Mouse (Mus musculus): Measurements from ENCODE around the gene Ptpn9.
A peak's percentile ranks its signal among the peaks of the same experiment; 100 is the strongest.

The Ptpn9 gene

GRCm38 (mm10) chr9:57013756-57014155 lies 19.0 kb downstream of the Ptpn9 start:
- DNase-seq (ENCODE audit: low read depth, low spot score): no peak

- DNase-seq (ENCODE audit: low read depth, low spot score): no peak
These were observed 20.0 kb downstream of the Ptpn9 start for GRCm38 (mm10) chr9:57014766-57015165.

GRCm38 (mm10) chr9:57017631-57018030 lies 22.9 kb downstream of the Ptpn9 start:
- DNase-seq (ENCODE audit: low read depth, low spot score): no peak

- no peak for DNase-seq (ENCODE audit: low read depth, low spot score)
These were observed 37.0 kb downstream of the Ptpn9 start for GRCm38 (mm10) chr9:57031756-57032155.

GRCm38 (mm10) chr9:57056237-57056636 lies 61.5 kb downstream of the Ptpn9 start:
- peak; percentile 50 for DNase-seq (ENCODE audit: low read depth, low spot score)

DNA sequence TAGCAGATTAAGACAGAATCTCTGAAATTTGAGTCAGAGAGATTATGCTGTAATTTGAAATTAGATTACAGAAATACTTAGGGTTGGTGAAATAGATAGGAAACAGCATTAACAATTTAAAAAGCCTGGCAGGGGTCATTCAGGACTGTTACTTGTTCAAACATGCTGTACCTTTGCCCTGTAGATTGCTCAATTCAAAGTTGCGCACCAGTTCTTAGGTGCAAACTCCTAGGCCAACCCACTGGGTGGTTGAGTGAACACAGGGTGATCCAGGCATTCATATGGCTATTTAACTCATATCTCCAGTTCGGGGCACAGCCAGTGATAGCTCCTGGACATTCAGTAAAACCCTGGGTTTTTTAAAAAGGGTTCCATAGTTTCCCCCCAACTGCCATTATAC lies 69.4 kb downstream of the Ptpn9 start:
- no peak for DNase-seq (ENCODE audit: low read depth, low spot score)

DNA sequence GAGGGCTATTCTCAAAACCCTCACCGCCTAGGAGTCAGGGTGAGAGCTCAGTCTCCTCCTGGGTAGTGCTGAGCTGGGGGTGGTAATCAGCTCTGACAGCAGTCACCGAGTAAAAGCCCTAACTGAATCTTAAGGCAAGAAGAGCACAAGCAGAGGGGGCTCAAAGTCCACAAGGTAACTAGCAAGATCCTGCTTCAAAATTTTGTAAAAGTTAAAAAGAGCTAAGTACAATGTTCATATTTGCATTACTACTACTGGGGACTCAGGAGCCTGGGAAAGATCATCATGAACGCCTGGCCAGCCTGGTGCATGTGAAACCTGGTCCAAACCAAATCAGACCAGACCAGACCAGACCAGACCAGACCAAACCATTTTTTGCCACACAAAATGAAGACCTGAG lies 73.5 kb downstream of the Ptpn9 start:
- DNase-seq (ENCODE audit: low read depth, low spot score): no peak

DNA sequence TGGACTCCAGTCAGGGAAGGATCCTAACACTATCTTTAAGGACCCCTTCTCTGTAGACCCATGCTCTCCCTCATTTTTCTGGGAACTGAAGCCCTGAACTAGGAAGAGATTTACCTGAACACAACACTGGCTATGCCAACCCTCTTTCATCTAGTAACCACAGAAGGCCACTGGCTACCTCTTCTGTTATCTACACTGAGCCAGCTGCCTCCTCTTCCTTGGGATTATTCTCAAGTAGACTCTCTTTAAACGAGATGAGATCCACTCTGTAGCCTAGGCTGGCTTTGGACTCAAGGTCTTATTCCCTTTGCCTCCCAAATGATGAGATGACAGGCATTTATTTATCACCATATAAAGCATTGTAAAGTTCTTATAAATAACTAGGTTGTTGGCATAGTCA lies 75.5 kb downstream of the Ptpn9 start:
- DNase-seq (ENCODE audit: low read depth, low spot score): no peak

GRCm38 (mm10) chr9:57070800-57071545 lies 76.2 kb downstream of the Ptpn9 start:
- no peak for DNase-seq (ENCODE audit: low read depth, low spot score)

DNA sequence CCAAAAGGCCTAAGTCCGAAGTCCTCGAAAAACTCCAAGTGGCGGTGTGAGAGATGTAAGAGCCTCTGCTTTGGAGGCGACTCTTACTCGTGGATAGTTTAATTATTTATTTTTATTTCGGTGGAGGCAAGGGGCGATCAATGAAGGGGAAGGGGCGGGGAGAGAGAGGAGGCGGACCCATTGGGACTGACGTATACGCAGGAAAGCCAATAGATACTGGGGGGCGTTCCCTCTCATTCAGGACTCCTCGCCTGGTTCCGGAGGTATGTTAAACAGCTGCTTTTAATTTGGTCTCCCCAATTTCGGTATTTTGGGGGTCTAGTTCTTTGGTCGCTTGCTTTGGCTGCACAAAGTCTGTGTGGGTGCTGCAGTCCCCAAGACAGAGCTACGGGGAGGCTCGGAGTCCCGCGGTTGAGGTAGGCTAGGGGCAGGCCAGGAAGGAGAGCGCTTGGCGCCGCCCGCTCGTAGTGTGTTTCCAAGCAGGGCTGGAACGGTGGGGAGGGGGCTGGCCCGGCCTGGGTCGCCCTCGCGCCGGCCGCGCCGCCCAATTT lies 77.2 kb downstream of the Ptpn9 start, which contains the start of gene Sin3a:
TSS of gene Sin3a (plus strand) at position 240 of the 551 bp plus-strand sequence.
- DNase-seq (ENCODE audit: low read depth, low spot score): peak; percentile 93

DNA sequence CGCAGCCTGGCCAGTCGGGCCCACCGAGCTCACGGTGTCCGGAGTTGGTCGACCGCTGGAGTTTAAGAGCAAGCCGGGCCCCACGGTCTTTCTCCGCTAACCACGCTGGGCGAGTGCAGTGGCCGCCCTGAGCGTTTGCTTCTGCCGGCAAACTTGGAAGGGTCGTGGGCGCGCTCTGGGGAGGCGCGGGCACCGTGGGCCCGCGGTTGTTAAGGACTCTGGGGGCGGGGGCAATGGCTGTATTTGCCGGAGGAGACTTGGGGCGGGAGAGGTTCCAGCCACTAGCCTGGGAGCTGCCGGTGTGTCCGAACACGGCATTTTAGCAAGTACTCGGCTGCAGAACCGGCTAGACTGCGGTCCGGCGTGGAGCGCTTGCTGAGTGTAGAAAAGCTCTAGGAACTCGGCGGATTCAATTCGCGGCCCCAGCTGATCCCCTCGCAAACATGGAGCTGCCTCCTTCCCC lies 77.8 kb downstream of the Ptpn9 start:
- DNase-seq (ENCODE audit: low read depth, low spot score): no peak

- DNase-seq (ENCODE audit: low read depth, low spot score): peak; percentile 100
These were observed 78.5 kb downstream of the Ptpn9 start for GRCm38 (mm10) chr9:57072989-57073789.

GRCm38 (mm10) chr9:57073790-57074094 lies 79.0 kb downstream of the Ptpn9 start:
- no peak for DNase-seq (ENCODE audit: low read depth, low spot score)

DNA sequence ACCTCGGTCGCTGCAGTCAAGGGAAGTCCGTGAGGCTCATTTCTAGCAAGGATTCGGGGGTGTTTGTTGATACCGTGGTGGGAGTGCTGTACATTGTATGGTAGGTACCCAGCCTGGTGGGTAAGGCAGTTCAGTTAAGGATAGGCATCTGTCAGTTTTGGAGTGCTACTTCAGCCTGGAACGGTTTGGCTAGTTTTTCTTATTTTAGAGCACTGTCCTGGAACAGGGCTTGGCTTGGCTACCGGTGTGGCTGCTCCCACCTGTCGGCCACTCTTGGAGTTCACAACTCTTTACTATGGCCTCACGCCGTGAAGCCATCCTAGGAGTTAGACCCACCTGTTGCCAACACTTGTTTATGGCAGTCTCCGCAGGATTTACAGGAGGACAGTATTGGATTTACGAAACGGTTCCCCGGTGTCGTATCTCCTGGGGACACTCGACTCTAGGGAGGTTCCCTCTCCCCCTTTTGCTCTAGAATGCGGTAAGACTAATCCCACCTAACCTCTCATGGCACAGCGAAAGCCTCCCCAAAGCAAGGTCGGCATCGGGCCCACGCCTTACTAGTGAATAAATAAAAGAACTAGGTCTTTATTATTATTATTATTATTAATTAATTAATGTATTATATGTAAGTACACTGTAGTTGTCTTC lies 79.6 kb downstream of the Ptpn9 start:
- peak; percentile 67 for DNase-seq (ENCODE audit: low read depth, low spot score)

GRCm38 (mm10) chr9:57074822-57075603 lies 80.3 kb downstream of the Ptpn9 start:
- DNase-seq (ENCODE audit: low read depth, low spot score): peak; percentile 91

GRCm38 (mm10) chr9:57075681-57076381 lies 81.1 kb downstream of the Ptpn9 start:
- peak; percentile 100 for DNase-seq (ENCODE audit: low read depth, low spot score)

GRCm38 (mm10) chr9:57076701-57077660 lies 82.3 kb downstream of the Ptpn9 start:
- peak; percentile 94 for DNase-seq (ENCODE audit: low read depth, low spot score)

- peak; percentile 58 for DNase-seq (ENCODE audit: low read depth, low spot score)
These were observed 87.5 kb downstream of the Ptpn9 start for GRCm38 (mm10) chr9:57082236-57082635.

Measured in R1 (cell line).